Mouse (Mus musculus): Measurements from ENCODE around the gene Srm. TPM values are rescaled to one million over a fixed set of nuclear protein-coding genes. Genes with fewer than 3 reads are reported as not detected.

Gene Srm
- total RNA-seq, 2 experiments from 2014 or later, result 16.6 to 16.8 TPM

- intact Hi-C loops (cut with DNase I), result no loop called here
- no peak for DNase-seq (ENCODE audit: low spot score)
These were observed 35.9 kb downstream of the Srm start for GRCm38 (mm10) chr4:148627246-148627645.

GRCm38 (mm10) chr4:148632013-148632692 is 40.9 kb downstream of the Srm start:
- DNase-seq (ENCODE audit: low spot score), result no peak
- intact Hi-C loops (cut with DNase I), result no loop called here

- intact Hi-C loops (cut with DNase I), result no loop called here
- no peak for DNase-seq (ENCODE audit: low spot score)
These were observed 42.2 kb downstream of the Srm start for GRCm38 (mm10) chr4:148633395-148634061.

- no peak for DNase-seq (ENCODE audit: low spot score)
- intact Hi-C loops (cut with DNase I), result no loop called here
These were observed 44.0 kb downstream of the Srm start for GRCm38 (mm10) chr4:148635309-148635708.

- DNase-seq (ENCODE audit: low spot score), result no peak
- intact Hi-C loops (cut with DNase I), result no loop called here
These were observed 47.0 kb downstream of the Srm start for GRCm38 (mm10) chr4:148638302-148638701.

- intact Hi-C loops (cut with DNase I), result no loop called here
- DNase-seq (ENCODE audit: low spot score), result no peak
These were observed 48.2 kb downstream of the Srm start for GRCm38 (mm10) chr4:148639455-148639854.

GRCm38 (mm10) chr4:148641121-148641520 is 49.8 kb downstream of the Srm start:
- intact Hi-C loops (cut with DNase I), result no loop called here
- no peak for DNase-seq (ENCODE audit: low spot score)

GRCm38 (mm10) chr4:148643291-148644156 is 52.2 kb downstream of the Srm start, which contains the start of gene Gm572:
TSS of gene Gm572 (plus strand) at chr4:148643317.
- DNase-seq (ENCODE audit: low spot score), result no peak

GRCm38 (mm10) chr4:148644157-148644511 is 52.8 kb downstream of the Srm start:
- intact Hi-C loops (cut with DNase I), result no loop called here
- DNase-seq (ENCODE audit: low spot score), result no peak

More at GRCm38 (mm10) chr4:148643291-148644156, 52.2 kb downstream of the Srm start, which contains the start of gene Gm572:
- intact Hi-C loops (cut with DNase I), result no loop called here

Other genes starting within 250 kb of the Srm start
- gene Ubiad1, start 146.7 kb upstream of the Srm start, total RNA-seq (2021), result 10 to 100 TPM; 19.4 to 20.7 TPM
- 10 to 100 TPM; 45.3 to 46.0 TPM for gene Mtor, start 142.9 kb upstream of the Srm start, total RNA-seq (2021)
- 1 to 10 TPM; 2.3 to 5.4 TPM for gene Angptl7, start 91.0 kb upstream of the Srm start, total RNA-seq (2021)
- gene Exosc10, start 33.1 kb upstream of the Srm start, total RNA-seq (2021), result 10 to 100 TPM; 42.8 to 44.1 TPM
- gene Masp2, start 11.1 kb downstream of the Srm start, total RNA-seq (2021), result under 1 TPM; 0.20 to 0.73 TPM
- 100 to 1,000 TPM; 123 to 135 TPM for gene Tardbp, start 35.5 kb downstream of the Srm start, total RNA-seq (2021)
- 1 to 10 TPM; 4.9 to 5.3 TPM for gene Gm572, start 51.8 kb downstream of the Srm start, total RNA-seq (2021)
- gene Casz1, start 212.9 kb downstream of the Srm start, total RNA-seq (2021), result 10 to 100 TPM; 42.1 to 44.7 TPM

All from heart, postnatal 25 days (tissue).